10 mouse cellular contexts compared by ENCODE assay signal in genomic region chr17:47888155-47888455, GRCm38 (mm10). TPM values are rescaled to one million over a fixed set of nuclear protein-coding genes. Genes with fewer than 3 reads are reported as not detected.
DNase-seq lines count a peak whose midpoint lies in the region; ATAC-seq and TF ChIP-seq lines count a peak whose summit lies in the region.
"Had no signal": no experiment of that assay in that cellular context is flagged by ENCODE, and none has a peak within 500 bp of the region (broad histone marks: within the 10 kb centered on the region; RNA-seq: fewer than 3 reads in every experiment).

No protein-coding gene starts in this region.

- 15% methylated on average over 6 of the region's 6 CpGs for WGBS in lung, postnatal 0 days
- WGBS in forebrain, embryonic 10.5 days = 10% methylated on average over 6 of the region's 6 CpGs
- WGBS in limb, embryonic 10.5 days = 7% methylated on average over 6 of the region's 6 CpGs

- peak; percentile 12; the same call in 1 of the 2 replicates for ATAC-seq in lung, postnatal 0 days
- no peak for ATAC-seq in megakaryocyte progenitor cell, adult 5-6 weeks (replicated peaks; ENCODE audit: poor library complexity)

- no peak for DNase-seq in lung, postnatal 0 days (ENCODE audit: low spot score)
- DNase-seq in lung, postnatal 10 days = no peak
- no peak for DNase-seq in forebrain, embryonic 10.5 days (ENCODE audit: extremely low spot score, low spot score)
- no peak for DNase-seq in limb, embryonic 10.5 days (ENCODE audit: low spot score)
- DNase-seq in splenic B cell, adult 2 months (ENCODE audit: low read depth, low spot score) = peak; percentile 35
- no peak for DNase-seq in kidney, postnatal 36 days
- no peak for DNase-seq in B cell, adult 2 months
- DNase-seq: cerebellum, adult 18-20 months; heart, adult 11 months had no signal

- H3K36me3 ChIP-seq in lung, postnatal 0 days (ENCODE audit: insufficient read depth, low read length) = peaks cover 4% of the 10 kb centered on the region; the same call in 1 of the 2 replicates
- peaks cover 74% of the 10 kb centered on the region for H3K36me3 ChIP-seq in forebrain, embryonic 10.5 days (replicated peaks)
- peaks cover 84% of the 10 kb centered on the region for H3K36me3 ChIP-seq in limb, embryonic 10.5 days
- 0 out of 2 replicates have a peak, but pooled peaks cover 4% of the 10 kb centered on the region for H3K36me3 ChIP-seq in splenic B cell, adult 2 months (ENCODE audit: control insufficient read depth, insufficient read depth, low read length, poor library complexity, severe bottlenecking)

- TF ChIP-seq CTCF in lung, postnatal 0 days (IDR thresholded peaks at IDR 0.05) = no peak

- no peak overlapping the region for H3K4me2 ChIP-seq in lung, postnatal 0 days (replicated peaks; ENCODE audit: low read depth, low read length)

- no peaks in the 10 kb centered on the region for H3K9me3 ChIP-seq in lung, postnatal 0 days (ENCODE audit: low read length)
- H3K9me3 ChIP-seq in forebrain, embryonic 10.5 days = no peaks in the 10 kb centered on the region
- H3K9me3 ChIP-seq in limb, embryonic 10.5 days (replicated peaks) = no peaks in the 10 kb centered on the region

- no peak overlapping the region for H3K4me3 ChIP-seq in lung, postnatal 0 days (ENCODE audit: low read depth, low read length)
- peak overlapping the region; percentile 29 for H3K4me3 ChIP-seq in forebrain, embryonic 10.5 days
- H3K4me3 ChIP-seq in limb, embryonic 10.5 days = peak overlapping the region; percentile 23; the same call in 1 of the 2 replicates

- no peak overlapping the region for H3K9ac ChIP-seq in lung, postnatal 0 days (replicated peaks; ENCODE audit: low read depth)

- TF ChIP-seq EP300 in lung, postnatal 0 days (IDR thresholded peaks at IDR 0.05) = no peak

- peaks cover 6% of the 10 kb centered on the region; the same call in 1 of the 2 replicates for H3K4me1 ChIP-seq in lung, postnatal 0 days (ENCODE audit: insufficient read depth, low read depth, low read length)
- peaks cover 71% of the 10 kb centered on the region for H3K4me1 ChIP-seq in forebrain, embryonic 10.5 days
- peaks cover 57% of the 10 kb centered on the region for H3K4me1 ChIP-seq in limb, embryonic 10.5 days

- H3K27ac ChIP-seq in lung, postnatal 0 days (ENCODE audit: low read length) = no peak overlapping the region
- peak overlapping the region; percentile 87 for H3K27ac ChIP-seq in forebrain, embryonic 10.5 days
- peak overlapping the region; percentile 80 for H3K27ac ChIP-seq in limb, embryonic 10.5 days

- H3K27me3 ChIP-seq in lung, postnatal 0 days (replicated peaks; ENCODE audit: insufficient read depth, low read length) = no peaks in the 10 kb centered on the region
- H3K27me3 ChIP-seq in forebrain, embryonic 10.5 days (ENCODE audit: poor library complexity, severe bottlenecking) = peaks cover 7% of the 10 kb centered on the region; the same call in 1 of the 2 replicates
- no peaks in the 10 kb centered on the region for H3K27me3 ChIP-seq in limb, embryonic 10.5 days (ENCODE audit: low read depth, poor library complexity, severe bottlenecking)
- H3K27me3 ChIP-seq in splenic B cell, adult 2 months (ENCODE audit: control insufficient read depth, insufficient read depth, low read length, poor library complexity, severe bottlenecking) = no peaks in the 10 kb centered on the region

RNA-seq across cellular contexts. Expression of gene Foxp4, which starts 36.3 kb away (rescaled TPM):
- 10.2 and 14.3 TPM in 2 replicates for polyA plus RNA-seq in lung, postnatal 0 days (2015; fragmentation: Nextera tagmentation; extraction: Ambion mirVana)
- polyA plus RNA-seq in forebrain, embryonic 10.5 days (2016; fragmentation: Nextera tagmentation; extraction: Ambion mirVana) = 16.6 and 18.0 TPM in 2 replicates
- 23.2 and 27.2 TPM in 2 replicates for polyA plus RNA-seq in limb, embryonic 10.5 days (2016; fragmentation: Nextera tagmentation; extraction: Ambion mirVana)
- 20.1 and 21.3 TPM in 2 replicates for total RNA-seq in megakaryocyte progenitor cell, adult 5-6 weeks (2015)
- total RNA-seq in megakaryocyte progenitor cell, adult 5-6 weeks (2017) = 3.2 and 4.0 TPM in 2 replicates

RNA-seq across cellular contexts. Expression of gene Mdfi, which starts 53.6 kb away (rescaled TPM):
- 8.3 and 9.3 TPM in 2 replicates for polyA plus RNA-seq in lung, postnatal 0 days (2015; fragmentation: Nextera tagmentation; extraction: Ambion mirVana)
- 13.1 and 13.2 TPM in 2 replicates for polyA plus RNA-seq in forebrain, embryonic 10.5 days (2016; fragmentation: Nextera tagmentation; extraction: Ambion mirVana)
- polyA plus RNA-seq in limb, embryonic 10.5 days (2016; fragmentation: Nextera tagmentation; extraction: Ambion mirVana) = 18.9 and 21.6 TPM in 2 replicates
- total RNA-seq in megakaryocyte progenitor cell, adult 5-6 weeks (2015) = 2.9 and 4.1 TPM in 2 replicates
- 1.5 and 3.8 TPM in 2 replicates for total RNA-seq in megakaryocyte progenitor cell, adult 5-6 weeks (2017)
